Mouse (Mus musculus) gastrocnemius, adult 8-10 months (tissue): ENCODE results near the gene Krtap3-3. TPM values are rescaled to one million over a fixed set of nuclear protein-coding genes. Genes with fewer than 3 reads are reported as not detected.

Source experiments
- total RNA-seq, 4 experiments: library from RNA; stranded (reverse); gene quantifications; 2 replicates each; pipeline ENCODE4 v1.2.4; 2022

Gene Krtap3-3
- total RNA-seq, 4 experiments from 2014 or later = not detected

Other genes starting within 250 kb of the Krtap3-3 start
- gene Krt25, start 227.9 kb downstream of the Krtap3-3 start, total RNA-seq = not detected
- gene Krt26, start 212.9 kb downstream of the Krtap3-3 start, total RNA-seq = not detected
- gene Krt27, start 199.8 kb downstream of the Krtap3-3 start, total RNA-seq = not detected
- not detected for gene Krt28, start 176.0 kb downstream of the Krtap3-3 start, total RNA-seq
- gene Krt10, start 161.5 kb downstream of the Krtap3-3 start, total RNA-seq = 1 to 10 TPM; 3.5 to 4.4 (median 3.8) TPM
- under 1 TPM in 1 of 4 experiments, not detected in 3; 0.17 TPM for gene Krt12, start 128.6 kb downstream of the Krtap3-3 start, total RNA-seq
- gene Krt20, start 112.7 kb downstream of the Krtap3-3 start, total RNA-seq = under 1 TPM in 1 of 4 experiments, not detected in 3; 0.13 TPM
- gene Krt23, start 57.7 kb downstream of the Krtap3-3 start, total RNA-seq = not detected
- not detected for gene Krt39, start 29.5 kb downstream of the Krtap3-3 start, total RNA-seq
- gene Krt40, start 7.7 kb downstream of the Krtap3-3 start, total RNA-seq = not detected
- not detected for gene Krtap3-2, start 6.0 kb upstream of the Krtap3-3 start, total RNA-seq
- gene Gm11939, start 8.6 kb upstream of the Krtap3-3 start, total RNA-seq = not detected
- not detected for gene Krtap3-1, start 15.8 kb upstream of the Krtap3-3 start, total RNA-seq
- not detected for gene Krtap1-5, start 30.2 kb upstream of the Krtap3-3 start, total RNA-seq
- not detected for gene Krtap1-4, start 32.8 kb upstream of the Krtap3-3 start, total RNA-seq
- gene Krtap1-3, start 40.5 kb upstream of the Krtap3-3 start, total RNA-seq = not detected
- not detected for gene Krtap9-3, start 47.2 kb upstream of the Krtap3-3 start, total RNA-seq
- gene Gm11938, start 52.4 kb upstream of the Krtap3-3 start, total RNA-seq = not detected
- not detected for gene Gm11937, start 59.3 kb upstream of the Krtap3-3 start, total RNA-seq
- not detected for gene Krtap2-4, start 64.0 kb upstream of the Krtap3-3 start, total RNA-seq
- gene Gm11562, start 69.6 kb upstream of the Krtap3-3 start, total RNA-seq = not detected
- gene Krtap4-1, start 77.4 kb upstream of the Krtap3-3 start, total RNA-seq = not detected
- gene Krtap4-2, start 84.2 kb upstream of the Krtap3-3 start, total RNA-seq = not detected
- gene Krtap4-7, start 93.2 kb upstream of the Krtap3-3 start, total RNA-seq = not detected
- gene Gm11555, start 99.4 kb upstream of the Krtap3-3 start, total RNA-seq = not detected
- gene Gm11563, start 108.1 kb upstream of the Krtap3-3 start, total RNA-seq = not detected
- gene Krtap4-6, start 115.1 kb upstream of the Krtap3-3 start, total RNA-seq = not detected
- gene Gm14190, start 139.9 kb upstream of the Krtap3-3 start, total RNA-seq = not detected
- not detected for gene Gm14180, start 183.4 kb upstream of the Krtap3-3 start, total RNA-seq
- gene Gm11595, start 222.0 kb upstream of the Krtap3-3 start, total RNA-seq = not detected
- not detected for gene Krtap4-8, start 229.8 kb upstream of the Krtap3-3 start, total RNA-seq
- not detected for gene Krtap4-9, start 234.3 kb upstream of the Krtap3-3 start, total RNA-seq
- gene Gm11596, start 242.6 kb upstream of the Krtap3-3 start, total RNA-seq = not detected
- gene Gm11569, start 248.1 kb upstream of the Krtap3-3 start, total RNA-seq = not detected